In genomic region chr1:127776246-127776645, GRCm38 (mm10) we compare ENCODE assay signal across 9 mouse cellular contexts. TPM values are rescaled to one million over a fixed set of nuclear protein-coding genes. Genes with fewer than 3 reads are reported as not detected.
DNase-seq lines count a peak whose midpoint lies in the region; ATAC-seq and TF ChIP-seq lines count a peak whose summit lies in the region.
"Had no signal": no experiment of that assay in that cellular context is flagged by ENCODE, and none has a peak within 500 bp of the region (broad histone marks: within the 10 kb centered on the region; RNA-seq: fewer than 3 reads in every experiment).

No protein-coding gene starts in this region.

- no peak overlapping the region for H3K9ac ChIP-seq in heart, postnatal 0 days (replicated peaks; ENCODE audit: low read depth, low read length)
- 0 out of 2 replicates have a peak overlapping the region, but pooled peaks have one; percentile 15 for H3K9ac ChIP-seq in embryonic facial prominence, embryonic 12.5 days
- no peak overlapping the region for H3K9ac ChIP-seq in intestine, postnatal 0 days (ENCODE audit: low read depth, low read length)
- no peak overlapping the region for H3K9ac ChIP-seq in midbrain, postnatal 0 days (replicated peaks; ENCODE audit: low read length, poor library complexity, severe bottlenecking)

- no peak for DNase-seq in heart, postnatal 0 days (ENCODE audit: low spot score)
- no peak for DNase-seq in heart, postnatal 10 days
- no peak for DNase-seq in midbrain, postnatal 0 days (ENCODE audit: low spot score)
- no peak for DNase-seq in thymus, adult 18-20 months
- DNase-seq in left cerebral cortex, postnatal 36 days (ENCODE audit: low spot score in 2 of 2), result no peak
- no peak for DNase-seq in embryo, embryonic 9.5 days (ENCODE audit: extremely low spot score)
- DNase-seq: thymus, postnatal 36 days had no signal

- H3K27ac ChIP-seq in heart, postnatal 0 days (ENCODE audit: low read depth), result no peak overlapping the region; the same call in 1 of the 2 replicates
- no peak overlapping the region for H3K27ac ChIP-seq in embryonic facial prominence, embryonic 12.5 days
- H3K27ac ChIP-seq in intestine, postnatal 0 days (ENCODE audit: low read depth, low read length), result no peak overlapping the region
- H3K27ac ChIP-seq in midbrain, postnatal 0 days (ENCODE audit: low read depth, low read length), result no peak overlapping the region

- H3K4me1 ChIP-seq in heart, postnatal 0 days (ENCODE audit: control insufficient read depth, insufficient read depth), result peaks cover 38% of the 10 kb centered on the region
- peaks cover 19% of the 10 kb centered on the region; the same call in 1 of the 2 replicates for H3K4me1 ChIP-seq in embryonic facial prominence, embryonic 12.5 days
- no peaks in the 10 kb centered on the region for H3K4me1 ChIP-seq in intestine, postnatal 0 days (replicated peaks; ENCODE audit: control insufficient read depth, insufficient read depth, low read length)
- no peaks in the 10 kb centered on the region; the same call in 1 of the 2 replicates for H3K4me1 ChIP-seq in midbrain, postnatal 0 days (ENCODE audit: insufficient read depth, low read length)

- TF ChIP-seq EP300 in heart, postnatal 0 days (IDR thresholded peaks at IDR 0.05; ENCODE audit: low read depth), result no peak

- no peaks in the 10 kb centered on the region for H3K9me3 ChIP-seq in heart, postnatal 0 days (replicated peaks; ENCODE audit: control insufficient read depth, low read length)
- no peaks in the 10 kb centered on the region for H3K9me3 ChIP-seq in embryonic facial prominence, embryonic 12.5 days
- no peaks in the 10 kb centered on the region for H3K9me3 ChIP-seq in intestine, postnatal 0 days (ENCODE audit: control insufficient read depth)
- no peaks in the 10 kb centered on the region for H3K9me3 ChIP-seq in midbrain, postnatal 0 days (ENCODE audit: low read length)

- WGBS in heart, postnatal 0 days, result 28% methylated on average over 6 of the region's 6 CpGs
- WGBS in embryonic facial prominence, embryonic 12.5 days, result 63% methylated on average over 6 of the region's 6 CpGs
- WGBS in intestine, postnatal 0 days, result 28% methylated on average over 6 of the region's 6 CpGs
- WGBS in midbrain, postnatal 0 days, result 60% methylated on average over 6 of the region's 6 CpGs

- peak overlapping the region; percentile 81 for H3K4me2 ChIP-seq in heart, postnatal 0 days (ENCODE audit: low read depth, low read length)
- H3K4me2 ChIP-seq in embryonic facial prominence, embryonic 12.5 days (replicated peaks), result peak overlapping the region; percentile 38
- peak overlapping the region; percentile 71; the same call in 1 of the 2 replicates for H3K4me2 ChIP-seq in intestine, postnatal 0 days (replicated peaks; ENCODE audit: low read depth)
- H3K4me2 ChIP-seq in midbrain, postnatal 0 days (ENCODE audit: low read depth, low read length, poor library complexity, severe bottlenecking), result peak overlapping the region; percentile 73

- no peaks in the 10 kb centered on the region for H3K36me3 ChIP-seq in heart, postnatal 0 days (replicated peaks; ENCODE audit: control insufficient read depth, insufficient read depth, low read length)
- H3K36me3 ChIP-seq in embryonic facial prominence, embryonic 12.5 days, result peaks cover 3% of the 10 kb centered on the region; the same call in 1 of the 2 replicates
- H3K36me3 ChIP-seq in intestine, postnatal 0 days (ENCODE audit: control insufficient read depth, insufficient read depth), result no peaks in the 10 kb centered on the region
- no peaks in the 10 kb centered on the region for H3K36me3 ChIP-seq in midbrain, postnatal 0 days (ENCODE audit: insufficient read depth, low read length)

- H3K27me3 ChIP-seq in heart, postnatal 0 days (ENCODE audit: control insufficient read depth, insufficient read depth, low read length), result no peaks in the 10 kb centered on the region
- H3K27me3 ChIP-seq in embryonic facial prominence, embryonic 12.5 days, result no peaks in the 10 kb centered on the region
- H3K27me3 ChIP-seq in intestine, postnatal 0 days (replicated peaks; ENCODE audit: control insufficient read depth, insufficient read depth, low read length), result no peaks in the 10 kb centered on the region
- no peaks in the 10 kb centered on the region for H3K27me3 ChIP-seq in midbrain, postnatal 0 days (ENCODE audit: insufficient read depth, low read length)

- no peak for ATAC-seq in heart, postnatal 0 days (ENCODE audit: insufficient read depth, low read depth)
- ATAC-seq in embryonic facial prominence, embryonic 12.5 days (ENCODE audit: insufficient number of reproducible peaks, insufficient read depth, low FRiP score, low TSS enrichment), result no peak
- ATAC-seq in intestine, postnatal 0 days, result no peak
- ATAC-seq in midbrain, postnatal 0 days (ENCODE audit: low FRiP score), result no peak

- TF ChIP-seq CTCF in heart, postnatal 0 days (IDR thresholded peaks at IDR 0.05; ENCODE audit: low read depth), result no peak
- no peak for TF ChIP-seq CTCF in intestine, postnatal 0 days (IDR thresholded peaks at IDR 0.05; ENCODE audit: low read depth)
- TF ChIP-seq CTCF in midbrain, postnatal 0 days (IDR thresholded peaks at IDR 0.05), result no peak

- H3K4me3 ChIP-seq in heart, postnatal 0 days (ENCODE audit: low read depth, low read length), result peak overlapping the region; percentile 86
- H3K4me3 ChIP-seq in embryonic facial prominence, embryonic 12.5 days, result peak overlapping the region; percentile 2; the same call in 1 of the 2 replicates
- no peak overlapping the region for H3K4me3 ChIP-seq in intestine, postnatal 0 days (ENCODE audit: low read depth, low read length)
- no peak overlapping the region for H3K4me3 ChIP-seq in midbrain, postnatal 0 days (ENCODE audit: low read depth, low read length)

- intact Hi-C loops in heart, postnatal 10 days (cut with DNase I), result no loop called here
- intact Hi-C loops in left cerebral cortex, postnatal 36 days (cut with DNase I), result loop anchor here (10.0 kb wide), 2 partner anchors 89 to 329 kb away; partner anchors contain the start of genes R3hdm1, Rab3gap1 and Zranb3

RNA-seq across cellular contexts. Expression of gene Ccnt2, which starts 2.3 kb away (rescaled TPM):
- total RNA-seq in heart, postnatal 0 days (2014; rRNA removed; ENCODE audit: low replicate concordance), result 26.6 and 30.6 TPM in 2 replicates
- 37.4 and 42.4 TPM in 2 replicates for polyA plus RNA-seq in heart, postnatal 0 days (2015; fragmentation: Nextera tagmentation; extraction: Ambion mirVana)
- 10 to 100 TPM; 33.5 to 33.9 TPM for total RNA-seq in heart, postnatal 10 days (2021)
- 108 and 109 TPM in 2 replicates for polyA plus RNA-seq in embryonic facial prominence, embryonic 12.5 days (2016; fragmentation: Nextera tagmentation; extraction: Ambion mirVana)
- polyA plus RNA-seq in intestine, postnatal 0 days (2015; fragmentation: Nextera tagmentation; extraction: Ambion mirVana), result 17.7 and 21.1 TPM in 2 replicates
- 30.3 and 45.9 TPM in 2 replicates for total RNA-seq in midbrain, postnatal 0 days (2014; rRNA removed)
- polyA plus RNA-seq in midbrain, postnatal 0 days (2015; fragmentation: Nextera tagmentation; extraction: Ambion mirVana), result 26.2 and 31.0 TPM in 2 replicates
- total RNA-seq in left cerebral cortex, postnatal 36 days (2021), result 10 to 100 TPM; 50.8 to 72.3 TPM

RNA-seq across cellular contexts. Expression of gene Acmsd, which starts 47.0 kb away (rescaled TPM):
- 0.12 TPM in 1 of 2 replicates, not detected in the other for total RNA-seq in heart, postnatal 0 days (2014; rRNA removed; ENCODE audit: low replicate concordance)
- 0.05 and 0.18 TPM in 2 replicates for polyA plus RNA-seq in heart, postnatal 0 days (2015; fragmentation: Nextera tagmentation; extraction: Ambion mirVana)
- total RNA-seq in heart, postnatal 10 days (2021), result under 1 TPM in 1 of 2 experiments, not detected in 1; 0.31 TPM
- 0.13 and 0.14 TPM in 2 replicates for polyA plus RNA-seq in embryonic facial prominence, embryonic 12.5 days (2016; fragmentation: Nextera tagmentation; extraction: Ambion mirVana)
- not detected in 2 replicates for polyA plus RNA-seq in intestine, postnatal 0 days (2015; fragmentation: Nextera tagmentation; extraction: Ambion mirVana)
- not detected in 2 replicates for total RNA-seq in midbrain, postnatal 0 days (2014; rRNA removed)
- polyA plus RNA-seq in midbrain, postnatal 0 days (2015; fragmentation: Nextera tagmentation; extraction: Ambion mirVana), result 0.16 TPM in 1 of 2 replicates, not detected in the other
- not detected for total RNA-seq in left cerebral cortex, postnatal 36 days (2021)

Comparison
In these comparisons a context has a peak if more than half of its experiments do, and no peak if none do; other contexts are left out.
1. H3K4me3 ChIP-seq: peak in heart, postnatal 0 days (single experiment) and embryonic facial prominence, embryonic 12.5 days (single experiment); none in intestine, postnatal 0 days (single experiment) and midbrain, postnatal 0 days (single experiment).
2. Peak in every context shown above with its lines, with median percentiles within 50 percentile points of each other: H3K4me2 ChIP-seq.